Mouse (Mus musculus) thymus, postnatal 14 days (tissue): ENCODE data around the gene Olfr483.

Source experiments
- DNase-seq: peaks from one replicate; pipeline ENCODE4 v3.0.0; 2021

Gene Olfr483

GRCm38 (mm10) chr7:108100549-108100948 lies at the start of gene Olfr483:
Olfr483 (plus strand) TSS chr7:108100849.
- no peak for DNase-seq

- DNase-seq = no peak
Measured at GRCm38 (mm10) chr7:108067246-108067645, 33.4 kb upstream of the Olfr483 start, which contains the start of gene Olfr480. Olfr480 (minus strand) TSS chr7:108067346.

GRCm38 (mm10) chr7:108079555-108079954 lies 21.1 kb upstream of the Olfr483 start, which contains the start of gene Olfr481:
Olfr481 (plus strand) TSS chr7:108079855.
- no peak for DNase-seq

- no peak for DNase-seq
Measured at GRCm38 (mm10) chr7:108097486-108097885, 3.2 kb upstream of the Olfr483 start, which contains the start of gene Olfr482. Olfr482 (minus strand) TSS chr7:108097586.

GRCm38 (mm10) chr7:108120681-108121080 lies 20.0 kb downstream of the Olfr483 start:
- no peak for DNase-seq

DNA sequence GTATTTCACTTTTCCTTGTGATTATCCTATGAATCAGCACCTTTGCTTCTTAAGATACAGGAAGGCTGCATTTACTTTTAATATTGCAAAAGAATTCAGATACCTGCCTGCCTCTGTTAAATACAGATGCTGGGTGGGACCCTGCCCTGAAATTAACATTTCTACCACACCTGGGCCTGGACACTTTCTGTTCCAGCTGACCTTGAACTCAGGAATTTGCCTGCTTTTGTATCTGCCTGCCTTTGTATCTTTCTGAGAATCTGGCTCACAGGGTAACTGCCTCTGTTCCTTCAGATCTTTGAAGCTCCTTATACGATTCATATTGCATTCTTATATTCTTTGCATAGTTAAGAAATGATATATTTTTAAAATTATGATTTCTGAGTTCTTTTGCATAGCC lies 20.8 kb downstream of the Olfr483 start:
- no peak for DNase-seq

GRCm38 (mm10) chr7:108127349-108127748 lies 26.7 kb downstream of the Olfr483 start, which contains the start of gene Olfr484:
Olfr484 (minus strand) TSS chr7:108127449.
- no peak for DNase-seq
